Mouse (Mus musculus): Measurements from ENCODE around the gene Gm6993.

The Gm6993 gene

DNA sequence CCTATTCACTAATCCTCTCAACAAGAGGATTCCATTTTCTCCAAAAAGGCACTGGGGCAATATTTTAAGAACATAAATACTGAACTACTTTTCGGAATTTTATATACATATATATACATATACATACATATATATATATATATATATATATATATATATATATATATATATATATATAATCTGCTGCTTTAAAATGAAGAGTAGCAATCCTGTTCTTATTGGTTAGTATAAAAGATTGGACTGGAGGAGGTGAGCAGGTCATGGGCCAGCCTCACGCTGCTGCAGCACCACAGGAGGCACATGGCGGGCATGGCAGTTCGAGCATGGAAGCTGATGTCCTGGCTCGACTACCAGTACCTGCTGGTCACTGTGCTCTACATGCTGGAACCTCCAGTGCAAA, at the start of gene Gm6993:
TSS of gene Gm6993 (plus strand) at position 301 of the 400 bp plus-strand sequence.
- no peak for DNase-seq

- DNase-seq: peak; percentile 13
Measured at GRCm38 (mm10) chr12:31191329-31191954, 49.1 kb upstream of the Gm6993 start.

DNA sequence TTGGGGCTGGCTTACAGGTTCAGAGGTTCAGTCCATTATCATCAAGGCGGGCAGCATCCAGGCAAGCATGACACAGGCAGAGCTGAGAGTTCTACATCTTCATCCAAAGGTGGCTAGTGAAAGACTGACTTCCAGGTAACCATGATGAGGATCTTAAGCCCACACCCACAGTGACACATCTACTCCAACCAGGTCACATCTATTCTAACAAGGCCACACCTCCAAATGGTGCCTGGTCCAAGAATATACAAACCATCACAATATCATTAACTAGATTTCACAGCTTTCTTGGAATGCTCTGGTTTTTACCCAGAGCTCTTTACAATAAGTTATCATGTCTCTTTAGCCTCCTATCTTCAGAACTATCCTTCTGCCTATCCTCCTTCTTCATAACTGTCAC, 38.1 kb upstream of the Gm6993 start:
- no peak for DNase-seq

DNA sequence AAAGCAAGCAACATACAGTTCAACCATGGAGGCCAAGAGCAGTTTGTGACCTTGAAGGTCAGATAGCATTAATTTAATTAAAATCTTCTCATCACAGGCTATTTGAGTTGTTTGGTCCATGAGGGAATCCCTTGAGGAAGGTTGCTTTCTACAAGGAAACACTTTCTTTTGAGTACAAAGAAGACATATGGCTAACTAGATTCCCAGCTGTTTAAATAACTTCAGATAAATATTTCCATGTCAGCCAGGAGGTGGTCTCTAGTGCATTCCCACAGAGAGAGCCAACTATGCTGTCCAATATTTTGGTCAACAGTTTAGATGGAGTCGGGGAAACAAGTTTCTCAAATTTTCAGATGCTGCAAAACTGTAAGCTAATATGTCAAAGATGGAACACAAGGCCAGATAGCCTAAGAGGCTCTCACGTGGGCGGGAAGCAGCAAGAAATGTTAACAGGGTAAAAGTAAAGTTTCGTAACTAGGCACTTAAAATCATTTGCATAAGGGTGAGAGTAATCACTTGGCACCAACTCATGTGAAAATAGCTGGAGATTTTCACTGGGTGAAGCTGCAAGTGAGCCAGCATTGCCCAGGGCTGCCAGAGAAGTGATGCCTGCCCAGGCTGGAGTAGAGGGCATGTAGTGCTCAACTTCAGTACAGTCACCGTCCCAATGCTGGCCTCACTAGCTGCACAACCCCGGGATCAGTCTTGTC, 36.7 kb upstream of the Gm6993 start:
- no peak for DNase-seq

DNA sequence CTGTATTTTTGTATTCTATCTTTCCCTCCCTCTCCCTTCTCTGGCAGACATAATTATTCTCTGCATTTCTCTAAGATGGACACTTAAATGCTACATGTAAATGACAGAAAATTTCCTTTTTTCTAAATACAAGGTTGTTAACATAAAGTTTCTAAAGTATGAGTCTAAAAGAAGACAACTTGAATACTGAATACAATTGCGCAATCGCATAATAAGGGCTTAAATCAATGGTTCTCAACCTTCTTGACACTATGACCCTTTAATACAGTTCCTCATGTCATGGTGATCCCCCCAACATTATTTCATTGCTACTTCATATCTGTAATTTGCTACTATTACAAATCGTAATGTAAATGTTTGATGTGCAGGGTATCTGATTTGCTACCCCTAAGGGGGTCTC, 35.7 kb upstream of the Gm6993 start:
- no peak for DNase-seq

DNA sequence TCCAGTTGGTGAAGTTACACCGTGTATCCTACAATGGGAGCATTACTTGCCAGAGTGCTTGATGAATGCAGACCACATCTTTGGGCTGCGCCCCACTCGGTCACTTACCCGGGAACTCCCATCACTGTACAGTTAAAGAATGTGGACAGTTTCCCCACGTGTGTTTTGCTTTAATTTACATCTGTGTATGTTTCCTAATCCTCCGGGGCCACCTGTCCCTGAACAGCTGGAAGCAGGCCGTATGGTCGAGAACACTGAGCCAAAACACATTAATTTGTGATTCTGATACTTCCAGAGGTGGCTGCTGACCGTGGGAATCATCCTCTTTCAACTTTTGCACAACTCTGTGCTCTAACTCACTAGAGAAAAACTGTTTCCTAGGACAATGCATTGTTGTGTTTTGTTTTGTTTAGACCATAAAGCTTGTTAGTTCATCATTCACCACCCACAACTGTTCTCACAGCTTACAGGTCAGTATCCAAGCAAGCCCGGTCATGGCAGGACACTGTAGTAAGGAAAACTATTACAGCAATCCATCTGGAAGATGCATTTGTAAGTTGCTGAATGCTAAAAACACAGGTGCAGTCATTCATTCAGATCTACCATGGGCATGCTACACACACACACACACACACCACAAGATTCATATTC, 34.5 kb upstream of the Gm6993 start:
- no peak for DNase-seq

GRCm38 (mm10) chr12:31208766-31209165, 31.8 kb upstream of the Gm6993 start:
- no peak for DNase-seq

- DNase-seq: no peak
Measured at GRCm38 (mm10) chr12:31209377-31209805, 31.2 kb upstream of the Gm6993 start.

DNA sequence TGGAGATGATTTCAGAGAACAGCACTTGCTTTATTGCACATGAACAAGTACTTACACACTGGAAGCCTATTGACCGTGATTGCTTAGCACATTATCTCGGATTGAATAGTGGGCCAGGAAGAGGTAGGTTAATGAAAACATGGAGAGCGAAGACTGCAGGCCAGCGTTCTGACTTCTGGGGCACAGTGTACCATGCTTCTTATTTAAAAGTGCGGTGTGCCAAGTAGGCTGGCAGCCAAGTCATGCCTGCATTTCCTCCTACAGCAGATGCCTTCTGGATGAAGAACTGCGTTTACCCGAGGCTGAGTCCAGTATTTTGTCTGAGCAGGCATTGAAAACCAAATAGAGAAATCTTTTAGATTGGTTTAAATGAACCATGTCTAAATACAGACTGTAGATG, 27.0 kb upstream of the Gm6993 start:
- peak; percentile 9 for DNase-seq

DNA sequence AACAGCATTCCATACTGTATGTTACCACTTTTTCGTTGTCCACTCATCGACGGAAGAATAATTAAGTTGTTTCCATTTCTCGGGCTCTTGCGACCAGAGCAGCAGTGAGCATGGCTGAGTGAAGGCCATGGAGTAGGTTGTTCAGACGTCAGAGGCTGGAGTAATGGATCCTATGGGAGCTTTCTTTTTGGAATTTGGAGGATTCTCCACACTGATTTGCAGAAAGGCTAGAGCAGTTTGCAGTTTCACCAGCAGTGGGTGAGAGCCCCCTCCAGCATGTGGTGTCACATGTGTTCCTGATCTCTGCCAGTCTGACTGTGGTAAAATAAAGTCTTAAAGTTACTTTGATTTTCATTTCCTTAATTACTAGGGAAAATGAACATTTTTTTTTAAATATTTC, 25.6 kb upstream of the Gm6993 start:
- DNase-seq: no peak

- DNase-seq: no peak
Measured at GRCm38 (mm10) chr12:31217232-31217631, 23.3 kb upstream of the Gm6993 start.

DNA sequence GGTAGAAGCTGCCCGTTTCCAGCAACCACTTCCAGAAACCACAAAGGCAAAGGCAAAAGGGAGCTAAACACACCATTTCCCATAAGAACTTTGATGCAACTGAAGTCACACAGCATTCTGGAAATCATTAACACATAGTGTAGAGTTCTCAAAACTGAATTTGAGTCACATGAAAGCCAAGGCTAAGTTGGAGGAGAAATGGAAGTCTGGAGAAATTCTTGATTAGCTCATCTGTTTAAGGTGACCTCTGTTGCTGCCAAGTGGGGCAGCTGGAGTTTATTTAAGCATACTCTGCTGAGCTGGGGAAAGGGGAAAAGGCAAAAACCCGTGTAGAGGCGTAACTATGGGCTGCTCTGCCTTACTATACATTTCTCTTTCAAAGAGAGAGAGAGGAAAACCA, 21.8 kb upstream of the Gm6993 start:
- DNase-seq: no peak

GRCm38 (mm10) chr12:31221522-31221921, 19.0 kb upstream of the Gm6993 start:
- DNase-seq: no peak

DNA sequence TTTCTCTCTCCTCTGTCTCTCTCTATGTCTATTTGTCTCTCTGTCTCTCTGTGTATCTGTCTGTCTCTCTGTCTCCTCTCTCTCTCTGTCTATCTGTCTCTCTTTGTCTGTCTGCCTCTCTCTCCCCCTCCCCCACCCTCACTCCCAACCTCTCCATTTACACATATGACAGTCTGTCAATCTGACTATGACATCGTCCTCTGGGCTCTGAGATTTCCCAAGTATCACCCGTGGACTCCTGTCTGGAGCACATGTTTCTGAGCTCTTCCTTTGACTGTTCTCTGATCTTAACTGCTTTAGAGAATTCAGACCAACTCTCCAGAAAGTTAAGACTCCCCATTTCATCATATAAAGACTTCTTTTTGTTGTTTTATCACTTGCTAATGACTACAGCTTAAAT, 18.3 kb upstream of the Gm6993 start:
- no peak for DNase-seq

DNA sequence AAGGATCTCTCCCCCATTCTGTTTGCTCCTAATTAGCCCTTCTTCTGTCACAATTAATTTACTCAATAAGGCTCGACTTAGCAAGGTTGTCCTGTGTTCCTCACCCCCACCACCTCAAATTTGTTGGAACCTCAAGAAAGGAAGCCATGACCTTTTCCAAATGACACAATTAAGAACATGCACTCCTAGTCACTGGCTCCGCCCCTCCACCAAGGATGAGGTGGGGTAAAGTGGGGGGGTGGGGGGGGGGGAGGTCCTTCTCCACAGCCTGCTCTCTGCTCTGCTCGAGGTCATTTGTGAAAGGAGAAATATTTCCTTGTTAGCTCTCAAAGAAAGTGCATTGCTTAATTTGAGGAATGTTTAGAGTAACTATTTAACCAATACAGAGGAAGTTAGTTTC, 17.8 kb upstream of the Gm6993 start:
- DNase-seq: no peak

DNA sequence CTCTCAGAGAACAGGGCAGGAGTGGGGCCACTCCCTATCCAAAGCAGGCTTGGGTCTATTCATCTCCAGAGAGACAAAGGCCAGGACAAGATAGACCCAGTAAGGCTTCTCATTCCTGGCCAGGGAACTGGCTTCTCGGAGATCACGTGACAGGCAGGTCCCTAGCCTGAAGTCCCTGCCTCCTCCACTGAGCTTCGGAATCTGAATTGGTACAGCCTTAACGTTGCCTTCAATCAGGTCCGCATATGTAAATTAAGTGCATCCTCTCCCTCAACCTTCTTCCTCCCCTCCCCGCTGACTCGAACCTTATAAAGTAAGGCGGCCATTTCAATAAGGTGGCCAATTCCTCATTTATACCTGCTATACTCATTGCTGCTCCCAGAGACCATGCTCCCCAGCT, 15.1 kb upstream of the Gm6993 start:
- no peak for DNase-seq

- DNase-seq: no peak
Measured at GRCm38 (mm10) chr12:31227167-31227566, 13.4 kb upstream of the Gm6993 start.

DNA sequence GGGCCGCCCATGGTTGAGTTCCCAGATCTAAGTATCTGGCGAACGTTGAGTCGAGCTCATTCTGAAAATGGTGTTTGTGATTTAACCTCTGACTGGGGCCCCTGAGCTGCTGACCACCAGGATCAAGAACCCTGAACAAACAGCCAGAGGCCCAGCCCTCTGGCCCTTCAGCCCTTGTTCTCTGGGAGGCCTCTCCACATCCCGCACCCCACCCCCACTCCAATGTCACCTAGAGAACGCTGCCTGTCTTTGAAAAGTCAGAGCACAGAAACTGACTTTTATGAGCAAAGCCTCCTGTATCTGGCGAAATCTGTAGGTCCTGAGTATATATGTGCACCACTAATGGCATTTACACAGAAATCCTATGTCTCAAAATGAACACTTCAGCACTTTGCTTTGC, 11.7 kb upstream of the Gm6993 start:
- DNase-seq: no peak

DNA sequence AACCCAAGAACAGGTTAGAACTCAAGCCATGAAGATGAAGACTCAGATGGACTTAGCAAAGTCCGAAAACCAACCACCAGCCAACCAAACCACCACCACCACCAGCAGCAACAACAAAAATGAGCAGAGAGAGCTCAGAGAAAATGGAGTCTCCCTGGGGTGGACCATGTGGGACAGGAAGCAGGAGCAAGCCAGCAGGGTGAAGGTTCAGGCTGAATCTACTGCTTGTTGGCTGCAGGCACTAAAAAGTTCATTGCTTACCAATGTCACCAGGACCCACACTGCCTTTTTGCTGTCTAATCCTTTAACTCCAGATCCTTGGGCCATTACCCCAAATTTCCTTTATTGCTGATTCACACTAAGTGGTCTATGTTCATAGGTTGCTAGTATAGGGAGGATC, 7.9 kb upstream of the Gm6993 start:
- no peak for DNase-seq

- no peak for DNase-seq
Measured at GRCm38 (mm10) chr12:31235018-31235417, 5.6 kb upstream of the Gm6993 start.

GRCm38 (mm10) chr12:31236861-31237595, 3.5 kb upstream of the Gm6993 start:
- peak; percentile 31 for DNase-seq

- DNase-seq: no peak
Measured at GRCm38 (mm10) chr12:31239031-31239583, 1.5 kb upstream of the Gm6993 start.

GRCm38 (mm10) chr12:31239798-31240197, 772 bp upstream of the Gm6993 start:
- no peak for DNase-seq

Data from right cerebral cortex, adult 18-20 months (tissue).